Mouse (Mus musculus): Measurements from ENCODE around the gene Clec2i. TPM values are rescaled to one million over a fixed set of nuclear protein-coding genes. Genes with fewer than 3 reads are reported as not detected.
A peak's percentile ranks its signal among the peaks of the same experiment; 100 is the strongest.
"Not testable (repeated sequence)": the region's sequence is repeated elsewhere in the genome, so short reads cannot be mapped to it uniquely, and the experiment has no call there.

Clec2i gene
- total RNA-seq, 2 experiments from 2014 or later, result 0.21 TPM; not detected in 1

DNA sequence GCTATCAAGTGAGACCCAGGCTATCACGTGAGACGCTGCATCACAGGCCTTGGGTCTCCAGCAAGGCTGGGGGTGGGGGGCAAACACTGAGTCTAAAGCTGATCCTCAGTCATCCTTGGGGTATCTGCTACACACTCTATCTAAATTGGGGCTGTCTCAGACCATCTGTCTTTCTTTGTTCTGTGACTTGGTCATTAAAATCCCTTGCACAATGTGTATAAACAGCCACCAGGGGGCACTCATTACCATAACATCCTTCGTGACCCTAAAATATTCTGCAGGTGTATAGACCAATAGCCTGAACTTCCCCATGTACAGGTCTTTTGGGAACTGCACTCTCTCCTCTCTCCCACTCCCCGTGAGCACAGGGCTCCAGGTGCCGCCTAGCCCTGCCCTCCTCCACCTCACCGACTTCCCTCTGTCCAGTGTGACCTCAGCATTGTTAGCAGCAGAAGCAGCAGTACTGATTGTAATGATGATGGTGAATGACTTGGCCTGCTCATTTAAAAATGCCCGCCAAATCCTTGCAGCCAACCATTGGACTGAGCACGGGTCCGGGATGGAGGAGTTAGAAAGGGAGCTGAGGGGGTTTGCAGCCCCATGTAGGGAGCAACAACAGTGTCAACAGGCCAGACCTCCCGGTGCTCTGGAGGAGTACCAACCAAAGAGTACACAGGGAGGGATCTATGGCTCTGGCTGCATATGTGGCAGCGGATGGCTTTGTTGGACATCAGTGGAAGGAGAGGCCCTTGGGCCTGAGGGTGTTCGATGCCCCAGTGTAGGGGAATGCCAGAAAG lies 33.2 kb upstream of the Clec2i start:
- peak; percentile 32 to 58 for DNase-seq (ENCODE audit: low spot score in 2 of 2)

DNA sequence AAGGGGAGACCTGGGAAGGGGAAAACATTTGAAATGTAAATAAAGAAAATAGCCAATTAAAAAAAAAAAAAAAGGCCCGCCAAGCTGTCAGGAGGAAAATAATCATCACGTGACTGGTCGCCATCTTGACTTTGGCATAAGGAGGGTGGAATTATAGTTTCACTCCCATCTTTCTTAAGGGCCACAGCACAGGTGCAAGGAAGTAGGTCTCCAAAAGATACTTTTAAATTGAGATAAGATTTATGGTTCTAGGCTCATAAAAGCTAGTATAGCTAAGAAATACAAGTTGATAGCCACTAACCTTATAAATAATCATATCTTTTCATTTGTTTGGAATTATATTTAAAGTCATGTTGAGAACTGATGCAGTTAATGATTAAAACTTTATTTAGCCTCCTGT lies 32.5 kb upstream of the Clec2i start:
- no peak for DNase-seq (ENCODE audit: low spot score in 2 of 2)

DNA sequence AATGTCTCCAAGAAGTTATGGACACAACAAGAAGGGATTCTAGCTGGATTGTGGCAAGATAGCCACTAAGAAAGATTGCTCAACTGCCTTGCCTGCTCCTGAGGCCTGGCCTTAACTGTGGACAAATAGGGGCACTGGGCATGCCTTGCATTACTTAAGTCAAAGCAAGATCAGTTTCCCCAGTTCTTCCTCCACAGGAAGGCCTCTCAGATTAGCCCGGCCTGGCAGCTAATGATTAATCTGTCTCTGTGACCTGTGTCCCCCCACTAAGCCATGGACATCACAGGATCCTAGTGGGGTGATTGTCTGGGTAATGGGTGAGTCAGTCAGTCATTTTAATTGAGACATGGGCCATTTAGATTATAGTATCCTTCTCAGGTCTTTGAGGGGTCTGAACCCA lies 31.9 kb upstream of the Clec2i start:
- DNase-seq (ENCODE audit: low spot score in 2 of 2), result no peak

DNA sequence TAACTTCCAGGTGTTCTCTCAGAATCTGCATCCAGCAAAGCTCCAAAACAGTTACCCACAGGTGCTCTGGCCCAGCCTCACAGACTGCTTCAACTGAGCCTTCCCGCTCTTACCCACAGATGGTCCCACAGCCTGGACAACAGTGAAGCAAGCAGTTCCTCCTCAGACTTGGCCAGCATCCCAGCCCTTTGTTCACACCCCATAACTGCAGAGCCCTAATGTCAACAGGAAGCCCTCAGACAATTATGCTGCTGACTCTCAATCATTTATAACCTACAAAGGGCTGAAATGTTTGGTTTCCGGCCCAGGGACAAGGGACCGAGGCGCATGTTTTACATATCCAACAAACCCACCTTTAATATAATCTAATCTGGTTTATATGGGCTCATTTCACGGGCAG lies 31.1 kb upstream of the Clec2i start:
- peak in 1 of 2 experiments; percentile 61 for DNase-seq (ENCODE audit: low spot score in 2 of 2)

DNA sequence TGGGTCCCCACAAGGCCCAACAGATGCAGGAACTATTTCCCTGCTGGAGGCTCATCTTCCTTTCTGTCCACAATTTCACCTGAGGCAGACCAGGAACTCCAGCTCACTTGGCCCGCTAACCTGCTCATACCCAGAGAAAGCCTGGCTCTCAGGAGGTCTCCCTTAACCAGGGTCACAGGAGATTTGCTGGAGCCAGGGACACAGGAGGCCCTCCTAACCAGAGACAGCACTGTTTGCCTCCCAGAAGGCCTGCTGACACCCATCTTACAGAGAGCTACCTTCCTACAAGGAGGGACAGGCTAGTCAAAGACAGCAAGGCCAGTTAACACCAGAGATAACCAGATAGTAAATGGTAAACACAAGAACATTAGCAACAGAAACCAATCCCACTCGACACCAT lies 29.4 kb upstream of the Clec2i start:
- no peak for DNase-seq (ENCODE audit: low spot score in 2 of 2)

DNA sequence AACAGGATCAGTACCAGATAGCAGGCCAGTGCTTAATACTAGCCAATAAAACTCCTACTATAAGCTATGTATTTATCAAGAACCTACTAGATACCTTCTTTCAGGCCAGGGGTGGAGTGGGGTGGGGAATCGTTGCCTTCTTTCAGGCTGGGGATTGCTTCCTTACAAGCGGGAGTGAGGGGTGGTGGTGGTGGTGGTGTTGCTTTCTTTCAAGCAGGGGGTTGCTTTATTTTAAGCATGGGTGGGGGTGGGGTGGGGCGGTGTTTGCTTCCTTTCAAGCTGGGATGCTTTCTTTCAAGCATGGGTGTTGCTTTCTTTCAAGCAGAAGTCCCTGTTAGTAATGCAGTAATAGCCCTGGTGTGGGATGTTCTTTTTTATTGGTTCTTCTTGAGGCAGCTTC lies 18.5 kb upstream of the Clec2i start:
- no peak for DNase-seq (ENCODE audit: low spot score in 2 of 2)

DNA sequence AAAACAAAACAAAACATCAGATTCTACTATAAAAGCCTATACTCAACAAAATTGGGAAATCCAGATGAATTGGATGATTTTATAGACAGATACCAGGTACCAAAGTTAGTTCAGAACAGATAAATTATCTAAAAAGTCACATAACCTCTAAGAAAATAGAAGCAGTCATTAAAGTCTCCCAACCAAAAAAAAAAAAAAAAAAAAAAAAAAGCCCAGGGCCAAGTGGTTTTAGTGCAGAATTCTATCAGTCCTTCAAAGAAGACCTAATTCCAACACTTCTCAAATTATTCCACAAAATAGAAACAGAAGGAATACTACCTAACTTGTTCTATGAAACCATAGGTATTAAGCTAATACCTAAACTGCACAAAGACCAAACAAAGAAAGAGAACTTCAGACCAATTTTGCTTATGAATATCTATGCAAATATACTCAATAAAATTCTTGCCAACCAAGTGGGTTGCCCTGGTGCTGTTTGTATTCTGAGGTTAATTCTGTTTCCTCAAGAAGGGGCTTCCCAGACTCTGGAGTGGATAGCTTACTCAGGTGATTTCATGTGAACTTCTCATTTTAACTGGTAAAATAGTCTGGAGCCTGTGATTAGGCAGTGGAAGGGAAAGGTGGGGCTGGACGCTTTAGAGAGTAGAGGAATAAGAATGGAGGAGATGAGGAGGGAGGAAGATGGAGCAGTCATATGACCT lies 15.3 kb upstream of the Clec2i start:
- no peak for DNase-seq (ENCODE audit: low spot score in 2 of 2)

DNA sequence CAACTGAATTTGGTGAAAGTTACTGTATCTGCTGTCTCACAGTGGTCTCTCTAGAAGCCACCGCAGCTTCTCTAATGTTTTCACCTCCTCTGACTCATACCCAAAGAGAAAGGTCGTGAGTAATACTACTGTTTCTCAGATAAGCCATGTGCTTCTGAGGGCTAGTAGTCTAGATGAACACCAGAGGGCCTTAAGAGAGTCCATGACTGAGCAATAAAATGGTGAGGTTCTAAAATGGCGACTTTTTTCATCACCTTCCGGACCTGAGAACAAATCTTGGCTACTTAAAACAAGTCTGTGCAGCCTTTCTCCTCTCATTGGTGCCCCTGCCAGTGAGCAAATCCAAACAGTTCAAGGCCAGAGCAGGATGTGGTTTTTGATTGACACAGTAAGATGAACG lies 1.4 kb downstream of the Clec2i start:
- DNase-seq (ENCODE audit: low spot score in 2 of 2), result no peak

DNA sequence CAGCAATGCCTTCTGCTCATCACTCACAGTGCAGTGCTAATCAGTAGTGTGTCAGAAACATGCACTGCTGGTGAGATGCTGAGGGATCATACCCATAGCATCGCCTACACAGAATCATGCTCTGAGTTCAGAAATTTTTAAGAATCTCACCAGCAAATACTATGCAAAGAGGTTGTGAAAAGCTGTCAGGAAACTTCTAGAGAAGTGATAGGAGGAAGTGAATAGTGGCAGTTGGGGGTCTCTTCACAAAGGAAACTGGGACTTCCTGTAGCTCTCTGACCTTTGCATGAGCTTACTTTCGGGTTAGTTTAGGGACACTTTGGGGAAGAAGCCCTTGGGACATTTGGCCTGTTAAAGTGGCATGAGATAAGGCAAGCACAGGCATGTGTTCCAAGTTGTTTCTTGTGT lies 3.6 kb downstream of the Clec2i start, which contains the start of gene BC035044:
Gene BC035044 (minus strand): TSS at position 179 of the 408 bp plus-strand sequence.
- DNase-seq (ENCODE audit: low spot score in 2 of 2), result no peak

DNA sequence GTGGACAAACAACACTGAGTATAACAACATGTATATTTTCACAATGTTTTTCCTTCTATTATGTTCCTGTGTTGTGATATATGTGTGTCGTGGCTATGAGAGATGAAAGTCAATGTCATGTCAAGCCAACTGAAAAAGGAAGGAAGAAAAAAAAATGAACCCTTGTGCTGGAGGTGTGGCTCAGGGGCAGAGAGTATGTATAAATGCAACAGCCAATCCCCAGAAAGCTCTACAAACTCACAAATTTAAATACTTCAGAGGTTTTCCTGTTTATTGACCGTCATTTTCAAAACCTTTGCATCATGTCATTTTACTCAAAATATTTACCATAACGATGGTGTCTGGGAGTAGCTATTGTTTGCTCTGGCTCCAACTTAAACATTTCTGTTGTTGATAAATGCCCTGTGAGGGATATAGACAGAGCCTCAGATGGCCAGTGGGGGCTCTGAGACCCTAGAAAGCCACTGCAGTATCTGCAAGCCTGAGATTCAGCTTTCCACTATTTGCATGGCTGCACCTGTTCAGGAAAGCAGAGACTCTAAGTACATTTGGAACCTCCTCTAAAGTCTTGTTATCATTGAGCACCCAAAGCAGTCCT lies 8.1 kb downstream of the Clec2i start:
- DNase-seq (ENCODE audit: low spot score in 2 of 2), result no peak

DNA sequence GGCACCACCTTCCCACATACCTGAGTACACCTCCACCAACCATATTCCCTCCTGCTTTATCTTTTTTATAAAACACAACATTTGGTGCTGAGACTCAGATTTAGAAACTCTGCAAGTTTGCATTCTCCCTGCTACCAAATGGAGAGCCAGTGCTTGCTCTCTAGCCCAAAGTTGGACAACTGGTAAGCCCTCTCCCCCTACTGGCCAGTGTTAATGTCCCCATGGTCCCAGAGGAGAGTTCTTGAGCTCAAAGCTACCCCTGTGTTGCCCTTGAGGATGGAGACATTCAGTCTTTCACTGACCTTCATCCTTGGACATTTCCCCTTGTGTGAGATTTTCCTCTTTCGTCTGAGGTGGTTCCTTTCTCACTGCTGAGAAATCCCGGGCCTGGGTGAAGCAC lies 12.7 kb downstream of the Clec2i start:
- no peak for DNase-seq (ENCODE audit: low spot score in 2 of 2)

DNA sequence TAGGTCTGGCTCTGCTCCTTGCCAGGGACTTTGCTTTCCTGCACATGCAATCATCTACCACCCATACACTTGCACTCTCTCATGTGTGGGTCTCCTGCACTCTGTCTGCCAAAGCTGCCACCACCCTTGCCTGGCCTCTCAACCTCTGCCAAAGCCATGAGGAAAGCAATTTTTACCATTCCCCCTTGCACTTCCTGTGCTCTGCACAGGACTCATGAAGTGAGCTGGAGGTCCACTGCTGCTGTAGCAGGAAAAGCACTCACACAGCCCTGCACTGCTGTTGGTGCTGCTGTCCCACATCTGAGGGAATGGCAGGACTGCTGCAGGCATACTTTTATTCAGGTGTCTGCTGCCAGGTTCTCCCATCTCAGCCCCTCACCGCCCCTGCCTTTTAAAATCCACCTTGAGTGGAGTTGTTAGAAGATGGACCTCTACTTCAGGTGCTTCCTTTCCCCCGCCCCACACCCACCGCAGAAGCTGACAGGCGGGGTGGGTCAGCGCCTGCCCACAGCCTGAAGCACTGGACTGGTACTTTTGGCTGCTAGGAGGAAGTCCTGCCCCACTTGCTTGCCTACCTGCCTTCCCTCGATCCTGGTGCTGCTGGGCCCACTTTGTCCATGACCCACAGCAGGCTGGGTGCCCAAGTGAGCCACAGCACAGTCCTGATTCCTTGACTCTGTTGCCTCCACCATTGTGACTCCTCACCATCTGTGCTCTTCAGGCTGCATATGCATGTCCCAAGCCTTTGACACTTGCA lies 13.6 kb downstream of the Clec2i start:
- not testable (repeated sequence) for DNase-seq (ENCODE audit: low spot score in 2 of 2)

DNA sequence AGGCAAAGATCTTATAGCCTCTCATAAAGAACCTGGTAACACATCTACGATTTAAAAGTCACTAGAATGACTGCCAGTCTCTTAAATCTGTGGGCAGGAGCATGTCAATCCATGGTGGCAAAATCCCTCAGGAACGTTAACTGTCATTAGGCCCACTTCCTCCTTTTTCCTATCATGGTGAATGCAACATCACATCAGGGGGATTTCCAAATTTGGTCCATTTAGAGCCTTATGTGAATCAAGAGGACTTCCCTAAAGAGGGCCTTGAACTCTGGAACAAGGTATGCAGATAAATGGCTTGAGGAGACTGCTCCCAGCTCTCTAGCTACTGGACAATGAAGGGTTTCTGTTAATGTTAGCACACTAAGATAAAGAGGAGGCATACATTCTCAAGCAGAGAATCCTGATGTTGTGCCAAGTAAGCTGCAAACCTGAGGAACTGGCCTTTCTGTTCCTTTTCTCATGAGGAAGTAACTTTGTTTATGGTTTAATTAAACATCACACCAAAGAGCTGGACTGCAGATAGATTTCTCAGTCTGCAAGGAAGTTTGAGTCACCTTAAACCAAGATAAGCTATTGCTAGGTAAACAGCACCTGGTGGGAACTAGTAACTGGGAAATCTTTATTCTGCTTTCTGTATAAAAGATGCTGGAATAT lies 26.3 kb downstream of the Clec2i start:
- no peak for DNase-seq (ENCODE audit: low spot score in 2 of 2)

DNA sequence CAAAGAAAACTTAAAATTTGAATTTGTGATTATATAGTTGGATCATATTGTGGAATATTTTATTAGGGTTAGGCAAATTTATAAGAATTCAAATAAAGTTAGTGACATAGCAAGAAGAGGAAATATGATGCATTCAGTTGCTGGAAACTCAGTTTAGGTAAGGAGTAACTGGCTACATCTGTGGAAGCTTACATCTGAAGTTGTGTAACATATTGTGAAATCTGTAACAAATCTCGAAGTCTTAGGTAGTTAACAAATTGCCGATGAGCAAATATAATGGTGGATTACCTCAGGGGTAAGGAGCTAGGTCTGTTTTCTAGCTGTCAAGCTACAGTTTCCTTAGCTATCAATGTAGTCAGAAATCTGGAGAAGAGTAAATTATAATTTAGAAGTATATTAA lies 29.9 kb downstream of the Clec2i start:
- DNase-seq (ENCODE audit: low spot score in 2 of 2), result no peak

DNA sequence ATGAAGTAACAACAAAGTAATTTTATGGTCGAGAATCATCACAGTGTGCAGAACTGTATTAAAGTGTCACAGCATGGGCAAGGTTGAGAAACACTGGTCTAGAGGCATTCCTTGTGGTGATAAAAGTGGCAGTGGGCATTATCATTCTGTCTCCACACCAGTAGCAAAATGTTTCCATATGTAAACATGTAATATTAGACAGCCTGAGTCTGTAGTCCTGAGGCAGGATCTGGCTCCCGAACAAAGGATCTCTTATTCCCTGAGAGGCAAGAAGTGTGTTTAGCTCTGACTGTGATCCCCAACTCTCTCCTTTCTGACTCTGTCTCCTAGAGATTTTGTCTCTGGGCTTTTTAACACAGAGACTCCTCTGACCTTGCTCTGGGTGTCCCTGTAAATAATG lies 45.7 kb downstream of the Clec2i start:
- no peak for DNase-seq (ENCODE audit: low spot score in 2 of 2)

DNA sequence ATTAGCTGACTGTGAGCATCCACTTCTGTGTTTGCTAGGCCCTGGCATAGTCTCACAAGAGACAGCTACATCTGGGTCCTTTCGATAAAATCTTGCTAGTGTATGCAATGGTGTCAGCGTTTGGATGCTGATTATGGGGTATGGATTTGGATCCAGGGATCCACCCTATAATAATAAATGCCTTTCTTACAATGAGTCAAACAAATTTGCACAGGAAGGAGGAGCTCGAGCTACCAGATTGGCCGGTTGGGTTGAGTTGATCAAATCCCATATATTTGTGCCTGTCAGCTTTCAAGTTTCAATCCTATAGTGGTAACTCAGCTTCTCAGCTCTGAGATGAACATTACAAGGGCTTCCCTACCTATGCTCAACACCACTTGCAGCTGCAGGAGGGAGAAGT lies 46.7 kb downstream of the Clec2i start, which contains the start of gene Clec2g:
Gene Clec2g (plus strand): TSS at position 301 of the 400 bp plus-strand sequence.
- not testable (repeated sequence) for DNase-seq (ENCODE audit: low spot score in 2 of 2)

DNA sequence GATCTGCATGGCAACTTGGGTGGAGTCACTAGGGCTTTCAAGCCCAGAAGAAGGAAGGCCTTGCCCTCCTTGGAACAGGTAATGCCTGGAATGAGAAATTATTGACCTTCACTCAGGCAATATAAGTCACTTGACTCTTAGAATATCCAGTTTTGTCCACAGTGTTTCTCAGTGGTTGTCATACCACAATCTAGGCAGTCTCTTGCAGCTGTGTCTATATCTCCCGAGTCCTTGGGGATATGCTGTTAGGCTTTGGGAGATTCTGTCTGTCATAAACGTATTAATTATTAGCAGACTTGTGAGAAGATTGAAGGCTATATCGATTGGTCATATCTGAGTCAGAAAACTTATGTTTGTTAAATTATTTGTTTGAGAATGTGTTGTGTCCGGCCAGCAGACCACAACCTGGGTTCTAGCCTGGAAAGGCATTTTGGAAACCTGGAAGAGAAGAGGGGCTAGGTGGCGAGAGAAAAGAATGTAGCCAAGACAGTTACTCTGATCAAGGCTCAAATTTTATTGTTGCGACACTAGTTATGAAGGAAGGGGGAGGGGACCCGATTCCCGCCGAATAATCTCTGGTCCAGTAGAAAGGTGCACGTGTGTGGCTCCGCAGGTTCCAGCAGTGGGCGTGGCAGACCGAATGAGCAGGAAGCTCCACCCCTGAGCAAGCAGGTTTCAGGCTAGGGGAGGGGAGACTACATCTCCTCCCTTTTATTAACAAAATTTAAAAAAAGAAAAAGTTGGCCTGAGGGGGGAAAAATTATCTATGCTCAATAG lies 48.7 kb downstream of the Clec2i start:
- not testable (repeated sequence) for DNase-seq (ENCODE audit: low spot score in 2 of 2)

DNA sequence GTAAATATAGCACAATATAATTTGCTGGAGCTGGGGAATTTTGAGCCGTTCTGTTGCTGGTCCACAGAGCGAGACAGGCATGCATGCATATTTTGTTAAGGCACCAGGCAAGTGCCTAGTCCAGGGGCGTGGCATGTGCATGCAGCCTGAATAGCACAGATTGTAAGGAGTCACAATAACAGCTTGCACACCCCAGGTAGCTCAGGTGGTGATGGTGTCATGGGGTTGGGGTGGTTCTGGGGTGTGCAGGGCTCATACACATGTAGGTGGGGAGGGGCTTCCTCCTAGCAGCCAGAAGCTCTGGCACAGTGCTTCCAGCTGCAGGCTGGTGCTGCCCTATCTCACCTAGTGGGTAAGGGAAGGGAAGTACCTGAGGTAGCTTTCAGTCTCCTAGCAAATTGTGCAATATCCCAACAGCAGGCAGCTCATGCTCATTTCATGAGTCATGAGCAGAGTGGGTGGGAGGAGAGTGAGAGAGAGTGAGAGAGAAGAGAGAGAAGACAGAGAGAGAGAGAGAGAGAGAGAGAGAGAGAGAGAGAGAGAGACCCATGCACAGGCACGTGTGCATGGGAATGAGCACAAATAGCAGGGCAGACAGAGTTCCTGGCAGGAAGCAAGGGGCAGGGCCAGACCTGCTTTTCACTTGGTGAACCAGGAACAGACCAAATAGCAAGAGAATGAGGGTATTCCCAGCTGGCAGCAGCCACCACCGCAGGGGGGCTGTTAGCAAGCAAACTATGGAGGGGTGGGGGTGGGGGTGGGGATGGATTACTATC lies 54.4 kb downstream of the Clec2i start:
- no peak for DNase-seq (ENCODE audit: low spot score in 2 of 2)

DNA sequence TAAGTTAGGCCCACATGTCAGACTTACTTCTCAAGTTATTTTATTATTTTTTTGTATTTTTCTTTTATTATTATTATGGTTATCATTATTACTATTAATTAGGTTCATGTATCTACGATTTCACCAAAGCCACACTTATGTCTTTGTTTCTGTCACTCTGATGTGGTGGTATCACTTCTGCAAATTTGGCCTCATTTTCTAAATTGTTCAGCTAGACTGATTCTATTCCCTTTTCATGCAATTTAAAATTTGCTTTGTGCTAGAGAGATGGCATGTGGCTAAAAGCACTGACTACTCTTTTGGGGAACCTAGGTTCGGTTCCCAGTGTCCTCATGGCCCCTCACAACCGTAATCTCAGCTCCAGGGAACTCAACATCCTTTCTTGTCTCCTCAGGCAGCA lies 58.2 kb downstream of the Clec2i start:
- no peak for DNase-seq (ENCODE audit: low spot score in 2 of 2)
